Mouse (Mus musculus) ES-Bruce4 (cell line): Measurements from ENCODE around the gene Acoxl.

Experiments used
- CTCF ChIP-seq: IDR thresholded peaks from one replicate; pipeline ENCODE4 v1.8.1; 2011; ENCODE audit warnings: low read depth, low read length
- EP300 ChIP-seq: IDR thresholded peaks from 2 replicates; pipeline ENCODE4 v1.6.1; 2011; ENCODE audit warnings: low read depth, low read length; ENCODE audit not compliant: insufficient read depth
- POLR2A ChIP-seq: IDR thresholded peaks from one replicate; pipeline ENCODE4 v1.8.1; 2011; ENCODE audit warnings: low read length; ENCODE audit not compliant: insufficient read depth

- TF ChIP-seq CTCF (no peak), POLR2A (no peak), EP300 (peak; percentile 74; the same call in 1 of the 2 replicates)
These were observed 89.0 kb downstream of the Acoxl start for GRCm38 (mm10) chr2:127927452-127928273.
